Mouse (Mus musculus) brain, embryonic 18.5 days (tissue): ENCODE data around the gene Ranbp3l.

Experiments used
- DNase-seq: peaks from one replicate; pipeline ENCODE4 v3.0.0-alpha.2; 2012; ENCODE audit warnings: low read depth, low spot score

The Ranbp3l gene

DNA sequence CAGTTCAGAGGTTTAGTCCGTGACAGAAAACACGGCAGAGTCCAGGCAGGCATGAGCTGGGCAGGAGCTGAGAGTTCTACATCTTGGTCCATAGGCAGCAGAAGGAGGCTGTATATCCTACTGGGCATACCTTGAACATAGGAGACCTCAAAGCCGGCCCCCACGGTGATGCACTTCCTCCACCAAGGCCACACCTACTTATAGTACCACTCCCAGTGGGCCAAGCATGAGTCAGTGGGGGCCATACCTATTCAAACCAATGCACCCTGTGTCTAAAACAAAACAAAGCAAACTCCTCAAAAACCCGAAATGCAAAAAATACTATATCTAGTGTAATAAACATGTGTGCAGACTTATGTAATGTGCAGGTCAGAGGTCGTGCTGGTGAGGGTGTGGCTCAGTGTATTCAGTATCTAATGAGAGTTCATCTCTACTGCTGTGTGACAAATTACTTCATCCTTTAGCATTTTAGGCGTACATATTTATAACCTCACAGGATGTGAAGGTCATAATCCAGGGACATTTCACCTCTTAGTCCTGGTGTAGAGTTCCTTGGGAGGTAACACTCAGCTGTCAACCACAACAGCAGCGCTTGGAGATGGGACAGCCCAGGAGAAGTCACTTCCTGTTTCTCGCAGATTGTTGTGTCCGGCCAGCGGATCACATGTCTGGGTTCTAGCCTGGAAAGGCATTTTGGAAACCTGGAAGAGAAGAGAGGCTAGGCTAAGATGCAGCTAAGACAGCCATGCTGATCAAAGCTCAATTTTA lies 126.0 kb downstream of the Ranbp3l start:
- DNase-seq, result no peak

DNA sequence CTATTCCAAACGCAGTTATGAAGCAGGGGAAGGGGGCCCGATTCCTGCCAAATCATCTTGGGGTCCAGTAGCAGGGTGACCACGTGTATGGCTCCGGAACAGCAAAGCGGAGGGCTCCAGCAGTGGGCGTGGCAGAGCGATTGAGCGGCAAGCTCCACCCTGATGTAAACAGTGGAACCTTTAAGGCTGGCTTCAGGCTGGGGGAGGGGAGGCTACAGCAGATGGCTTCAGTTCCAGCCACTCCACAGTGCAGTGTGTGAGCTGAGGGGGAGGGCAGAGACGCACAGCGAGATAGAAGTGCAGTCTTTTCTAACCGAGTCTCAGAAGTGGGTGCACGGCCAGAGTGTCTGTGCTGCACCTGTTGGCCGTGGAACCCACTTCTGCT lies 126.6 kb downstream of the Ranbp3l start:
- no peak for DNase-seq

DNA sequence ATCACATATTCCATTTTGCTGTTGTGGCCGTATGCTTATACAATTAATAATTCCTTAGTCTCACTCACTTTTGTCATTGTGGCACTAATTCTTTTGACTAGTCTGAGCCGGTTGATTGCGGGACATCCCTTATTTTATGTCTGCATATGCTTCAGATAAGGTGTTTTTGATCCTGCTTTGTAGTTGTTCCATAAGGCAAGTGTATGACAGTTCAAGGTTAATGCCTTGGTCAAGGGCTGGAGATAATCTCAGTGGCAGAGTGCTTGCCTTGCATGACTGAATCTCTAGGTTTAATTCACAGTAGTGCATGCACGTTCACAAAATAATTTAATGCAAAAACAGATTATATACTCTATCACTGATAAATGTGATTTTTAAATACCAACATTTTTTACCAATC lies 129.1 kb downstream of the Ranbp3l start:
- DNase-seq, result no peak

DNA sequence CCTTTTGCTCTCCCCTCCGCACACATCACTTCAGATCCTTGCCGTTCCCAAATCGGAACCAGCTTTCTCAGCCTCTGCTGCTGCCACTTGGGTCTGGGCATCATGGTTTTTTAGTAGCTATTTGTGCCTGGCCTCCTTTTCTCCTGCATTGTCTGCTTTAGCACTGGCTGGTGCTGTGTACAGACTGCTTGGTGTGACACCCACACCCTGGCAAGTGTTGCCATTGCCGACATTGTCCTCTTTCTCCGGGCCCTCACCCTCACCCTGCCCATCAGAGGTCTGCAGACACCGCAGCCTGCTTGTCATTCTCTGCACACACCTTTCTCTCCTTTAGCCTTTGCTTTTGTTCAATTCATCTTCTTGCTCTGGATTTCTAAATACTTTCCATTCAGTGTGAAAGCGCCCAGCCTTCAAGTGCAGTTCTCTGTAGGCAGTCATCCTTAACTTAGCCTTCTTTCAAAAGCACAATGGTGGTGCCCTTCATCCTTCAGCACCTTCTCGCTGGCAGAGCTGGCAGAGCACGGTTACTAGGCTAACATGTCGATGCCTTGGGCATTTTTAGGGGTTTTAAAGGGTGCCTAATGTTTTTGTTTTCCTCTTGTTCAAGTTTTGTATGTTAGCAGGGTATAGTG lies 132.8 kb downstream of the Ranbp3l start:
- no peak for DNase-seq

DNA sequence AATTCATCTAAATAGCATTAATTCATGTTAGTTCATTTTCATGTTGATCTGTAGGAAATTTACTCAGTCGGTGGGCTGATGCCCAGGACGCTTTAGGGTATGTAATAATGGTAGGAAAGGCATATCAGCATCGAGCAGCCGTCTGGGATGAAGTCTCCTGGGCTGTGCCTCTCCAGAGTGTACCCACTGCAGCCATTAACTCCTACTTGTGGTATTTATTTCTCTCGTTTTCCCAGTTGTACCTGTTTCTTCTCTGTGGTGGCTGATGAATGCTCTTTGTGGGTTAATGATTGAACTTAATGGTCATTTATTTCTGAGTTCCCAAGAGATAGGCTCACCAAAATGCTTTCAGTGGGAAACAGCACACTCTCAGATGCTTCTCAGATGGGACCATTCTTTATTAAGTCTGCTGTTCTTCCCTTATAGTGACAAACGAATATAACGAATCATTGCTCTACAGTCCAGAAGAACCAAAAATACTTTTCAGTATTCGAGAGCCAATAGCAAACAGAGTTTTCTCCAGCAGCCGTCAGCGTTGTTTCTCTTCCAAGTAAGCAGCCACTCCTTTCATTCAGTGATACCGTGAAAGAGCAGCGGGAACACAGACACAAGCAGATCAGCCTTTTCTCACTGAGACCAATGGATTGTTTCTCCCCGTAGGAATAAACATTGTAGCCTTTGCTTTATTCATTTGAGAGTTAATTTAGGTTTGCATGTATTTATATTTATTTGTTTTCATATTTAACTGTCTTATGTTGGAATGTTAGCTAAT lies 138.7 kb downstream of the Ranbp3l start:
- no peak for DNase-seq

DNA sequence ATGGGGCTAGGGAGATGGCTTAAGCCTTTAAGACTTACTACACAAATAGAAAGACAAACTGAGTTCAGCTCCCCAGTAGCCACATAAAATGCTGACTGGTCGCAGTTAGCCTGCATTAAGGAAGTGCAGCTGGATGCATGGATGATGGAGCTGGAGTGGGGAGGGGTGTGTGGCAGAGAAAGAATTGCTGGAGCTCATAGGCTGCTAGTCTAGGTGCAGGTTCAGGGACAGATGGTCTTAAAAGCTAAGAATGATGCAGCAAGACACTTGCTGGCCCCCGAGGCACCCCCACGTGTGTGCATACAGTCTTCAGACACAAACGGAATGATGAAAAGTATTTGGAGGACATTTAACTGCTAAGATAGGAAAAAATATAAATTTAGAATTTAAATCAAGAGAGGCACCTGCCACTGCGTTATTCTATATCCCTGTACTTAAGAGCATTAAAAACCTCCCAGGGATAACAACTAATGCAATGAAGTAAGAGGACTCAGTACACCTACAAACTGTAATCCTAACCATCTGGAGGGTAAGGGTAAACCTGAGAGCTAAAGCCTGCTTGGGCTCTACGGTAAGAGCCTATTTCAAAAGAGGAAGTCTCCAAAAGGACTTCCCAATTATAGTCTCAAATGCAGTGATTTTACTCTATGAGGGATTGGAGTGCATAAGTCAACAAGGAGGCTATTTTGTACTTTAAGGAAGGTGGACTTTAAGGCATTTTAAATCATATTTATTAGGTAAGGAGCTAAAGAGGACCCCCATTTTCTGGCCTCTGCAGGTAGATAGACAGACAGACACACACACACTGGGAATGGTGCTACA lies 143.0 kb downstream of the Ranbp3l start:
- DNase-seq, result no peak

DNA sequence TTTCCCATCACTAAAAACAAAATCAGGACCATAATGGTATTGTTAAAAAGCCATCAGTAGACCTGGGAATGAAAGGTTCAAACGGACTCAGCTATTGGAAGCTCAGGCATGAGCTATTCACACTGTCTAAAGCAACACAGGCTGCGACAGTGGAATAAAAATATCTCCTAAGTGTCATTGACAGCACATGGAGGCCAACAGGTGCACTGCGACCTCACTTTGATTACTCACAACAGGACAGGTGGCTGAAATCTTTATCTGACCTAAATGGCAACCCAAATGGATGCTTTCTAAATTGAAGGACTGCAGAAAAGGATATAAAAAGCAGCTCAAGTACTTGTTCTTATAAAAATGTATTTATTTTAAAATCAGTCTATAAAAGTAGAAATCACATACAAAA lies 143.9 kb downstream of the Ranbp3l start:
- DNase-seq, result no peak

DNA sequence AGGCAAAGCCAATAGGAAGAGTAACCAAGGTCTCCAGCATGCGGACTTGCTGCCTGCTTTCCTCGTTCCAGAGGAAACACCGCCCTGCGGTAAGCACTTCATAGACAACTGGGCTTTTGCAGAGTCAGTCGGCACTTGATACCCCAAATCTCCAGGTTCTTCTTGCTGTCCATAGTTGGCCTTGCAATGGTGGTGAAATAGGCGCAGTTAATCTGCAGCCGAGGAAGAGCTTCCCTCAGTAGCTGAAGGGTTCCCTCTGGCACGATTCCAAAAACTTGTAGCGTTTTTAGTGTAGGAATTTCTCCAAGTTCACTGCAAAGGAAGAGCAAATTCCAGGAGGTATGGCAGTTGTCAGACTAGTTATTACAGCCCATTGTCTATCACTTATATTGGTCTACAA lies 145.8 kb downstream of the Ranbp3l start:
- DNase-seq, result no peak

DNA sequence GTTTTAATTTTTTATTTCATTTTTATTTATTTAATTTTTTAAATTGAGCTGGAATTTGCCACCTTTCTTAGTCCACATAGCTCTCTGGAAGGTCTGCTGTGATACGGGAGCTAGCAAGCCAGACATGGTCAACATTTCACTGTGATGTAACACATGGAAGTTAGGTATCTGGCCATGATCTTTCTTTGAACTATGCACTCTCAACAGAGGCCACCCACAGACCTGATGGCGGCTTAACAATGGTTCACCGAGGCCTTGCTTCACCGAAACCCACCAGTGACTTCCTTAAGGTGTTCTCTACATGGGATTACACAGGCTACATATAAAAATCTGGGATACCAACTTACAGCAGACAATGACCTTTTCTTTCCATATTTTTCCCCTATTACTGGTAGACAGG lies 146.4 kb downstream of the Ranbp3l start:
- DNase-seq, result no peak

DNA sequence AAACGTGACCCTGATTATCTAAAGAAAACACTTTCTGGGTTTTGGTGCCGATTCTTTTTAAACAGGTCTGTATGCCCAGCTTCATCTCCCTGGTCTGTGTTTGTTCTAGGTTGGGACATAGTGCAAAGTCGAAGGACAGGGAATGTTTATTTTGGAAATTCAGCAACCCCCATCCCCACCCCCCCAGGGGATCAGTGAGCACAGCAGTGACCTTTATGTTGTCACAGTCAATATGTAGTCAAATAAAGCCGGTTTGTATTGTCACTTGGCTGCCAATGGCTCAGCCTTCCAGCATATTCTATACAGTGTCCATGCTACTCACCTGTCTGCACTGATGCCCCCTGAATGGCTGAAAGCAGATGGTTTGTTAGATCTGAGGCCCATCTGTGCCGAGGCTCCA lies 146.8 kb downstream of the Ranbp3l start:
- no peak for DNase-seq
